ENCODE assay signal across 8 mouse cellular contexts in the genomic region with DNA sequence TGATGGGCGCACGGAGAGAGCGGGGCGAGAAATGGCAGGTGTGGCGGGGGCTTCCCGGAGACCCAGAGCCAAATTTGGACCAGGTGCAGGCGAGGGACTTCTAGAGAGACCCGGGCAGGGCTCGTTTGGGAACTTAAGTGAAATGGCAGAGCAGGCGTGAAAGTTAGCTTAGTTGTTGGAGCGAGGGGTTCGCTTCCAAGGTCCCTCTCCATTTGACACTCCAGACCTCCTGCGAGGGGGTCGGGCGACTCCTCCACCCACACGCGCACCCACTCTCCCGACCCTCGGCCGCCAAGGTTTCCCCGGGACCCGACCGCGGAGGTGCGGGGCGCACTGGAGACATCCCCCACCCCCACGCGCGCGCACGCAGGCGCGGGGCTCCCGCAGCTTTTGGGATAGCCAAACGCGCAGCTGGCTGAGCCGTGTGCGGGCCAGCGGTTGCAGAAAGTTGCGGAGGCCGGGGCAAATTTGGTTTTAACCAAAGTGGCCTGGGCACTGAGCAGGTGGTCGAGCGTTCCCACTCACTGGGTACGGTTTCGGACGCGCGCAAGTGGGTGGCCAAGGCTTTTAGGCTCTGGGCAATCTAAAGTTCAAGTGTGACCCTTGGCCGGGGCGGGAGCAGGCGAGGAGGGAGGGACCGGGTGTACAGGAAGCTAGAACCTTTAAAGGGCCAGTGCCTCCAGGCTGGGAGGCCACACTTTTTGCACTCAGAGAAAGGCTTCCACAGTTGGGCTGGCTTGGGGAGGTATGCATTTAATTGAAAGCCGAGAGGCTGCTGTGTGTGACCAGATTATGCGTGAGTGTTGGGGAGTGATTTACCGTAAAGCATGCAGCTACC. TPM values are rescaled to one million over a fixed set of nuclear protein-coding genes. Genes with fewer than 3 reads are reported as not detected.
DNase-seq lines count a peak whose midpoint lies in the region; ATAC-seq and TF ChIP-seq lines count a peak whose summit lies in the region.

No protein-coding gene starts in this region.

- H3K4me1 ChIP-seq in forebrain, embryonic 10.5 days = peaks cover 38% of the 10 kb centered on the region
- H3K4me1 ChIP-seq in heart, embryonic 16.5 days (ENCODE audit: control insufficient read depth, insufficient read depth, low read length) = peaks cover 26% of the 10 kb centered on the region
- peaks cover 9% of the 10 kb centered on the region for H3K4me1 ChIP-seq in lung, adult 2 months (ENCODE audit: control insufficient read depth, insufficient read depth, low read length)
- H3K4me1 ChIP-seq in neural tube, embryonic 14.5 days (ENCODE audit: control insufficient read depth, insufficient read depth, low read length) = peaks cover 13% of the 10 kb centered on the region

- peak; percentile 52; the same call in 1 of the 2 replicates for ATAC-seq in heart, embryonic 16.5 days (replicated peaks; ENCODE audit: extremely low read depth, insufficient read depth, low FRiP score)
- no peak for ATAC-seq in neural tube, embryonic 14.5 days (ENCODE audit: low read depth)

- peaks cover 66% of the 10 kb centered on the region for H3K27me3 ChIP-seq in forebrain, embryonic 10.5 days (ENCODE audit: poor library complexity, severe bottlenecking)
- H3K27me3 ChIP-seq in heart, embryonic 16.5 days (ENCODE audit: control insufficient read depth, insufficient read depth, low read length) = peaks cover 2% of the 10 kb centered on the region; the same call in 1 of the 2 replicates
- peaks cover 37% of the 10 kb centered on the region for H3K27me3 ChIP-seq in neural tube, embryonic 14.5 days (ENCODE audit: control insufficient read depth, insufficient read depth, low read length)

- DNase-seq in 416B (ENCODE audit: low read depth) = peak; percentile 81
- peak; percentile 89 for DNase-seq in adrenal gland, postnatal 14 days
- peak; percentile 72 for DNase-seq in forebrain, embryonic 10.5 days (ENCODE audit: extremely low spot score, low spot score)
- DNase-seq in kidney, postnatal 14 days = peak; percentile 89
- DNase-seq in lung, adult 2 months = peak; percentile 83
- peak; percentile 49 for DNase-seq in thymus, adult 18-20 months

- H3K4me2 ChIP-seq in heart, embryonic 16.5 days (ENCODE audit: low read depth, low read length) = peak overlapping the region; percentile 95
- H3K4me2 ChIP-seq in neural tube, embryonic 14.5 days (ENCODE audit: low read depth, low read length) = peak overlapping the region; percentile 81

- WGBS in forebrain, embryonic 10.5 days = under 1% methylated on average over 55 of the region's 55 CpGs
- WGBS in heart, embryonic 16.5 days = under 1% methylated on average over 55 of the region's 55 CpGs
- WGBS in lung, adult 2 months = under 1% methylated on average over 55 of the region's 55 CpGs
- under 1% methylated on average over 55 of the region's 55 CpGs for WGBS in neural tube, embryonic 14.5 days

- H3K9me3 ChIP-seq in forebrain, embryonic 10.5 days = no peaks in the 10 kb centered on the region
- no peaks in the 10 kb centered on the region for H3K9me3 ChIP-seq in heart, embryonic 16.5 days (replicated peaks; ENCODE audit: control insufficient read depth, low read length)
- no peaks in the 10 kb centered on the region for H3K9me3 ChIP-seq in neural tube, embryonic 14.5 days (ENCODE audit: control insufficient read depth, low read length)

- H3K27ac ChIP-seq in forebrain, embryonic 10.5 days = peak overlapping the region; percentile 88
- peak overlapping the region; percentile 94 for H3K27ac ChIP-seq in heart, embryonic 16.5 days (ENCODE audit: low read length)
- no peak overlapping the region for H3K27ac ChIP-seq in neural tube, embryonic 14.5 days (ENCODE audit: low read depth, low read length)

- H3K9ac ChIP-seq in heart, embryonic 16.5 days (ENCODE audit: low read length) = peak overlapping the region; percentile 85
- H3K9ac ChIP-seq in neural tube, embryonic 14.5 days (replicated peaks; ENCODE audit: low read depth, low read length) = peak overlapping the region; percentile 57

- no peak for TF ChIP-seq CTCF in lung, adult 2 months (IDR thresholded peaks at IDR 0.05; ENCODE audit: insufficient read depth, low read length)

- peak overlapping the region; percentile 82 for H3K4me3 ChIP-seq in forebrain, embryonic 10.5 days
- peak overlapping the region; percentile 85 for H3K4me3 ChIP-seq in heart, embryonic 16.5 days (ENCODE audit: low read length)
- peak overlapping the region; percentile 84 for H3K4me3 ChIP-seq in lung, adult 2 months (replicated peaks; ENCODE audit: extremely low read depth, low read depth, low read length)
- peak overlapping the region; percentile 77 for H3K4me3 ChIP-seq in neural tube, embryonic 14.5 days (ENCODE audit: low read depth, low read length)

- no peaks in the 10 kb centered on the region for H3K36me3 ChIP-seq in forebrain, embryonic 10.5 days (replicated peaks)
- H3K36me3 ChIP-seq in heart, embryonic 16.5 days (ENCODE audit: control insufficient read depth, insufficient read depth) = no peaks in the 10 kb centered on the region
- no peaks in the 10 kb centered on the region for H3K36me3 ChIP-seq in neural tube, embryonic 14.5 days (ENCODE audit: control insufficient read depth, insufficient read depth, low read length)

- TF ChIP-seq POLR2A in lung, adult 2 months (IDR thresholded peaks at IDR 0.05; ENCODE audit: borderline replicate concordance, extremely low read depth, low read depth, low read length) = peak; percentile 36; the same call in 1 of the 2 replicates

RNA-seq across cellular contexts. Expression of gene Foxo1, which starts 1.6 kb away (rescaled TPM):
- 39.3 and 50.1 TPM in 2 replicates for total RNA-seq in adrenal gland, postnatal 14 days (2021)
- polyA plus RNA-seq in forebrain, embryonic 10.5 days (2016; fragmentation: Nextera tagmentation; extraction: Ambion mirVana) = 2.3 TPM in 2 replicates
- polyA plus RNA-seq in heart, embryonic 16.5 days (2015; fragmentation: Nextera tagmentation; extraction: Ambion mirVana) = 4.9 and 5.1 TPM in 2 replicates
- 16.9 and 22.5 TPM in 2 replicates for polyA plus RNA-seq in lung, adult 2 months (2012; rRNA removed)
- 2.1 and 3.6 TPM in 2 replicates for polyA plus RNA-seq in neural tube, embryonic 14.5 days (2014; fragmentation: Nextera tagmentation; extraction: Ambion mirVana)
